Mouse (Mus musculus): Measurements from ENCODE around the gene Zfp503.

The Zfp503 gene

DNA sequence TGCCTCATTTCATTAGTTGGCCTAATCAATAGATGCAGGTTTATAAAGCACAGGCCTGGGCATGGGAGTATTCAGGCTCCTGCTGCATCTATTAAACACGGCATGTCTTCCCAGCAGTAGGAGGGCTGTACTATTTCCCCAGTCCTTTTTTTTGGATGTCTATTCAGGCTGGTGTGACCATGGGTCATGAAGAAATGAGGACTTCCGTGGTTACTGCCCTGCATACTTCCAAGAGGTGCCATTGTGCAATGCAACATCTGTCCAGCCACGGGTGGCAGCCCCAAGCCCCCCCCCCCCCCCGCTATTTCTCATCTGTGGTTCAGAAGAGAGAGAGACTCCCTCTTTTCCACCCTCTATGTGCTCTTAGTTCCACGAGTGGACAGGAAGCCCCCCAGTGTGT, 23.1 kb downstream of the Zfp503 start:
- DNase-seq, result no peak

DNA sequence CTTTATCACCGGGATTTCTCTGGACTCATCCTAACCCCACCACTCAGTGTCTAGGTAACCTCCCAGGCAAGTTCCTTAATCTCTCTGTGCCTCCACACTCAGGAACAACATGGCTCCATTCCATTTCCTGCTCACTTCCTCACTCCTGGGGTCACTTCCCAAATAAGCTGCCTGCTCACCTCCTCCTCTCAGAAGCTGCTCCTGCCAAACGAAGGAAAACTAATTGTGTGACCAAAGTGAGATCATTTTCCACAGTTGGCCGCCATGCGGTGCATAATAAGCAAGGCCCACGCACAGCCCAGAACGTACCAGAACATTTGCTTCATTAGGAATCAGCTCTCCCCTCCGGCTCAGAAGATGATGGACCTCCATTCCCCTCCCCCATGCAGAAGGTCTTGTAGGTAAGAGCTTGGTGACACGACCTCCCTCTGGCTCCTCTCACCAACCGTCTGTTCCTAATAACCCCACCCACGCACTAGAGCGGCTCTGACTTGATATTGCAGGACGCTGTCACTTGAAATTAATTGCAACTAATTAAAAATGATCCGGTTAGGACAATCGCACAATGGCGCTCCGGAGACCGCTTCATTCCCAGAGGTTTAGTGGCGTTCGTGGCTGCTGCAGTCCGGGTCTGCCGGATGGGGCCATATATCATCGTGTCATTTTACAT, 26.9 kb downstream of the Zfp503 start:
- DNase-seq, result no peak

- no peak for DNase-seq
Measured at GRCm38 (mm10) chr14:21959243-21959642, 30.2 kb downstream of the Zfp503 start.

DNA sequence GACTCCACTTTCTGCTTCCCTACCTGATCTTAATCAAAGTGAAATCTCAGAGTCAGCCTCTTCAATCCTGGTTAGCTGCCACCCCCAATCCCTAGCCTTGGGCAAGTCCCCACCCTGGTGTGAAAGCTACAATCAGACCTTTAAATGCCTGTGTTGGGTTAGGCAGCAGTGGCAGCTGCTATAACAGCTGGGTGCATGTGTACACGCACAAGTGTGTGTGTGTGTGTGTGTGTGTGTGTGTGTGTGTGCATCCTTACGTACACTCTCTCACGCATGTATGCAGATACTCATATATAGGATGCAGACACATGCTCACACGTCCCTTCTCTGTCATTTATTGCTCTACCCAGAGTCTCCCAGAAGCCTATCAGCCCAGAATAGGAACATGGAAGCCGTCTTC, 30.8 kb downstream of the Zfp503 start:
- no peak for DNase-seq

GRCm38 (mm10) chr14:21952541-21952940, 36.9 kb downstream of the Zfp503 start:
- DNase-seq, result no peak

DNA sequence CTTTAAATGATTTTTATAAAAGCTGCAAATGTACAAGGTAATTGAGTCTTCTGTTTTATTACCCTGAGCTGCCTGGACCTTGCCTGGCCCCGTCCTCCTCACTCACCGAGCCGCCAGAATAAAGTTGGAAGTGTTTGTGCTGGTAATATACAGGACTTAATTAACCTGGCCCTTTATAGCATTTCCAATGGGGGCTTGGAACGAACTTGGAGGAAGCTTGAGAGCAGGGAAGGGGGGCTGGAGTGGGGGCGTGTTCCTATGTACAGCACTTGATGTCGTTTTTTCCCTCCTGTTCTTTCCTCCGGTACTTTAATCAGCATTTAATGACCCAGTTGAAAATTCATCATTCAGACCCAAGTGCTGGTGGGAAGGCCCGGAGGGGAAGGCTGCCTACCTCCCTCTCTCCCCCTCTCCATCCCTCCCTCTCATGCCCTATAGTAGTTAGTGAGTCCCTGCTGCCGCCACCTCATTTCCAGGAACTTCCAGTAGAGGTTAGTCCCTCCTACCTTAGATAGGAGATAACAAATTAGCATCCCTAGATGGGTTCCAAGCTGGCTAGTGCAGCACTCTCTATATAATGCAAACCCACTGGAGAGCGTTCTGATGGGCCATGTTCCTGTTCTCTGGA, 37.4 kb downstream of the Zfp503 start:
- no peak for DNase-seq

- DNase-seq, result no peak
Measured at GRCm38 (mm10) chr14:21944946-21945345, 44.5 kb downstream of the Zfp503 start.

GRCm38 (mm10) chr14:21941581-21941980, 47.8 kb downstream of the Zfp503 start:
- DNase-seq, result no peak

DNA sequence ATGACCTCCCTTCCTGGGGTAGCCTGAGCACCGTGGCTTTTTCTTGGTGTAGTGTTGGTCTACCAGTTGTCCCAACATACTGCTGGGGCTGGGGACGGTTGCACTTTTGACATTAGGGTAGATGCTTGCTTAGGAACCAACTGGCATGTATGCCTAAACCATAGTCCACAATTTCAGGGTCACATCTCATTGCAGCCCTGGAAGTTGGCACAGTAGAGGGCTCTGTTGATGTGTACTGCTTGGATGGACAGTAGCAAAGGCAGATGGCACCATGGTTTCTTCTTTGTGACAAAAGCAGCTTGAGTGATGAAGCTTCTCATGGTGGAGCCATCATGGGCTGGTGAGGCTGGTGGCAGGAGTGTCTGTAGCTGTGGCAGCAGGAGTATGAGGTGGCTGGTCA, 52.3 kb downstream of the Zfp503 start:
- DNase-seq, result no peak

DNA sequence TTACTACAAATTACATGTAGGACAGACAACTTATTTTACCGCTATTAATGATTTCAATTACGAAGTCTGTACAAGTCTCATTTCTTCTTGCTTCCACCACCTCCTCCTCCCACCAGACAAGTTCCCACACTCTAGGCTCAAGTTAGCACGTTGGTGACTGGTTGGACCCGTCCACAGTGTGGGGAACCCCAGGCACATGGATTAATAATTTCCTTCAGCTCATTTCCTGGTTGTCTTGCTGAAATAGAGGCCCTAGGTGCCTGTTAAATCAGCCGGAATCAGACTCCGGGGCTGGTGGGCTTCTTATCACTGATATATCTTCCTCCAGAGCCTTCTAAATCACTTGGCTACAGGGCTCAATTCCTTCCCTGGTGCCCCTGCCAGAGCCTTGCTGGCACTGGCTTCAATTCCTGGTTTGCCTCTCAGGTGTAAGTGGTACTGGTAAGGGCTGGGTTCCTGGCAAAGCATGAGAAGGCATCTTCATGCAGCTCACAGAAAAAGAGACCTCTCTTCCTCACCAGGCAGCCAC, 53.2 kb downstream of the Zfp503 start:
- DNase-seq, result no peak

Data from thymus, postnatal 36 days (tissue).